Mouse (Mus musculus) CH12.LX (cell line): ENCODE data around the gene Sae1. TPM values are rescaled to one million over a fixed set of nuclear protein-coding genes. Genes with fewer than 3 reads are reported as not detected.

Experiments used
- DNase-seq: peaks from one replicate; pipeline ENCODE4 v3.0.0-alpha.2; 2013; ENCODE audit errors: extremely low read depth
- H3K27ac ChIP-seq: 2 replicates; pipeline ENCODE4 v1.5.1; 2012; ENCODE audit warnings: low read depth, mild to moderate bottlenecking, control low read depth, moderate library complexity; ENCODE audit not compliant: insufficient read depth
- H3K27me3 ChIP-seq: replicated peaks from 2 replicates; pipeline ENCODE3; 2012; ENCODE audit warnings: inconsistent platforms
- H3K36me3 ChIP-seq, 2 experiments: replicated peaks in 1 of 2; 2 replicates each; pipeline versions ENCODE3 to v1.6.1; 2012; ENCODE audit warnings: inconsistent platforms in 1 of 2, low read length in 1 of 2, mild to moderate bottlenecking in 1 of 2, mixed read lengths in 1 of 2, moderate library complexity in 1 of 2; ENCODE audit not compliant: control insufficient read depth in 1 of 2, insufficient read depth in 1 of 2
- H3K4me1 ChIP-seq, 2 experiments: 2 replicates each; pipeline ENCODE4 v1.6.1; 2012; ENCODE audit warnings: inconsistent platforms in 1 of 2, moderate library complexity in 1 of 2; ENCODE audit not compliant: insufficient read depth in 2 of 2, control insufficient read depth in 1 of 2
- H3K4me2 ChIP-seq: 2 replicates; pipeline ENCODE4 v1.6.1; 2012; ENCODE audit warnings: low read depth, mild to moderate bottlenecking, control low read depth; ENCODE audit not compliant: poor library complexity, insufficient read depth, severe bottlenecking
- H3K4me3 ChIP-seq, 3 experiments: fragments of 150-350 bp in 1 of 3; sonication (generic) in 1 of 3; replicated peaks in 1 of 3; 2 replicates each; pipeline versions ENCODE3 to v1.5.1; 2011 to 2012; ENCODE audit warnings: low read depth in 2 of 3, low read length in 2 of 3, mild to moderate bottlenecking in 2 of 3, moderate library complexity in 2 of 3, control low read depth in 1 of 3, improper control_type of control experiment in 1 of 3, inconsistent platforms in 1 of 3, mixed read lengths in 1 of 3; ENCODE audit not compliant: poor library complexity in 1 of 3
- H3K79me2 ChIP-seq: replicated peaks from 2 replicates; pipeline ENCODE4 v1.6.1; 2012; ENCODE audit warnings: mild to moderate bottlenecking, moderate library complexity; ENCODE audit not compliant: control insufficient read depth, poor library complexity, insufficient read depth, severe bottlenecking; ENCODE audit errors: extremely low read depth
- H3K9ac ChIP-seq: 2 replicates; pipeline ENCODE4 v1.6.1; 2012; ENCODE audit warnings: low read depth, mild to moderate bottlenecking, control low read depth, moderate library complexity; ENCODE audit not compliant: insufficient read depth
- H3K9me3 ChIP-seq: replicated peaks from 2 replicates; pipeline ENCODE3; 2012; ENCODE audit warnings: low read length, inconsistent platforms, mixed read lengths
- BHLHE40 ChIP-seq: IDR thresholded peaks from 2 replicates; pipeline ENCODE4 v1.6.1; 2011; ENCODE audit warnings: mild to moderate bottlenecking, low read depth, low read length, improper control_type of control experiment
- CHD1 ChIP-seq: IDR thresholded peaks from 2 replicates; pipeline ENCODE4 v1.6.1; 2012; ENCODE audit warnings: low read depth, low read length, improper control_type of control experiment, inconsistent platforms
- ELF1 ChIP-seq: IDR thresholded peaks from 2 replicates; pipeline ENCODE4 v1.6.1; 2014; ENCODE audit warnings: low read depth, mild to moderate bottlenecking, inconsistent platforms, low read length, improper control_type of control experiment
- EP300 ChIP-seq: IDR thresholded peaks from 2 replicates; pipeline ENCODE4 v1.6.1; 2011; ENCODE audit warnings: low read length, improper control_type of control experiment
- ETS1 ChIP-seq: conservative IDR thresholded peaks from 2 replicates; pipeline ENCODE4 v1.6.1; 2012; ENCODE audit warnings: low read depth, mild to moderate bottlenecking, inconsistent platforms, low read length, improper control_type of control experiment, moderate library complexity
- JUND ChIP-seq: conservative IDR thresholded peaks from 2 replicates; pipeline ENCODE4 v1.6.1; 2011; ENCODE audit warnings: low read depth, low read length, improper control_type of control experiment
- KAT2A ChIP-seq: IDR thresholded peaks from 2 replicates; pipeline ENCODE4 v1.6.1; 2012; ENCODE audit warnings: low read length, improper control_type of control experiment, inconsistent platforms; ENCODE audit not compliant: insufficient replicate concordance
- MAFK ChIP-seq: IDR thresholded peaks from 2 replicates; pipeline ENCODE4 v1.6.1; 2011; ENCODE audit warnings: low read length, improper control_type of control experiment; ENCODE audit not compliant: insufficient replicate concordance
- MXI1 ChIP-seq: IDR thresholded peaks from 2 replicates; pipeline ENCODE4 v1.6.1; 2011; ENCODE audit warnings: mild to moderate bottlenecking, low read depth, low read length, improper control_type of control experiment
- MYC ChIP-seq: IDR thresholded peaks from 2 replicates; pipeline ENCODE4 v1.6.1; 2011; ENCODE audit warnings: low read depth, mild to moderate bottlenecking, improper control_type of control experiment, low read length
- PAX5 ChIP-seq: IDR thresholded peaks from 2 replicates; pipeline ENCODE4 v1.6.1; 2012; ENCODE audit warnings: low read length, inconsistent platforms, mixed read lengths
- POLR2A ChIP-seq: IDR thresholded peaks from 2 replicates; pipeline ENCODE4 v1.6.1; 2011; ENCODE audit warnings: low read depth, mild to moderate bottlenecking, improper control_type of control experiment, low read length
- POLR2AphosphoS2 ChIP-seq: IDR thresholded peaks from 2 replicates; pipeline ENCODE4 v1.6.1; 2011; ENCODE audit warnings: low read depth, low read length, improper control_type of control experiment
- RAD21 ChIP-seq: IDR thresholded peaks from 2 replicates; pipeline ENCODE4 v1.6.1; 2011; ENCODE audit warnings: low read depth, mild to moderate bottlenecking, low read length, improper control_type of control experiment, moderate library complexity
- SIN3A ChIP-seq: IDR thresholded peaks from 2 replicates; pipeline ENCODE4 v1.6.1; 2012; ENCODE audit warnings: low read length, improper control_type of control experiment, inconsistent platforms
- TBP ChIP-seq: conservative IDR thresholded peaks from 2 replicates; pipeline ENCODE4 v1.6.1; 2011; ENCODE audit warnings: low read depth, low read length, improper control_type of control experiment
- UBTF ChIP-seq: IDR thresholded peaks from 2 replicates; pipeline ENCODE4 v1.6.1; 2012; ENCODE audit warnings: low read depth, mild to moderate bottlenecking, inconsistent platforms, low read length, improper control_type of control experiment, moderate library complexity
- USF2 ChIP-seq: conservative IDR thresholded peaks from 2 replicates; pipeline ENCODE4 v1.6.1; 2011; ENCODE audit warnings: low read depth, low read length, improper control_type of control experiment
- ZC3H11A ChIP-seq: IDR thresholded peaks from 2 replicates; pipeline ENCODE4 v1.6.1; 2012; ENCODE audit warnings: low read depth, mild to moderate bottlenecking, inconsistent platforms, low read length, improper control_type of control experiment
- ZKSCAN1 ChIP-seq: IDR thresholded peaks from 2 replicates; pipeline ENCODE4 v1.6.1; 2012; ENCODE audit warnings: low read depth, inconsistent platforms, low read length, improper control_type of control experiment, borderline replicate concordance
- ZMIZ1 ChIP-seq: IDR thresholded peaks from 2 replicates; pipeline ENCODE4 v1.6.1; 2012; ENCODE audit warnings: low read depth, mild to moderate bottlenecking, inconsistent platforms, low read length, improper control_type of control experiment
- ZNF384 ChIP-seq: IDR thresholded peaks from 2 replicates; pipeline ENCODE4 v1.6.1; 2012; ENCODE audit warnings: low read depth, low read length, improper control_type of control experiment, inconsistent platforms
- dilution Hi-C: fragments of 300-500 bp; cut with MboI; formaldehyde crosslinking; loops from 2 replicates; pipeline ENCODE4 v1.14.3; 2020; ENCODE audit warnings: low sequenced_read_pairs; ENCODE audit not compliant: extremely low pct_unique_long_range_greater_than_20kb, extremely low pct_ligation_motif_present
- in situ Hi-C: fragments of 300-500 bp; cut with MboI; formaldehyde crosslinking; loops from 3 replicates; pipeline ENCODE4 v1.14.3; 2019; ENCODE audit warnings: low sequenced_read_pairs, low pct_ligation_motif_present, low pct_unique_long_range_greater_than_20kb, mixed read lengths
- polyA plus RNA-seq: library from polyadenylated mRNA; unstranded; fragments of >175 nt; gene quantifications from 2 replicates; pipeline ENCODE4 v1.2.1, GENCODE M21; 2012; ENCODE audit warnings: low read depth; ENCODE audit not compliant: insufficient read length
- total RNA-seq, 2 experiments: library from RNA; depleted of rRNA; stranded (reverse); fragments of 300-350 nt in 1 of 2; fragments of >200 nt in 1 of 2; gene quantifications; 2 replicates each; pipeline ENCODE4 v1.2.3; 2012 to 2014

The Sae1 gene
- total and polyA plus RNA-seq, 3 experiments: 146 to 271 (median 160) TPM

- Histone ChIP-seq H3K9me3 (no peaks in the 10 kb centered on the region), H3K9ac (no peak overlapping the region), H3K27me3 (no peaks in the 10 kb centered on the region), H3K79me2 (no peaks in the 10 kb centered on the region), H3K4me3 (no peak overlapping the region), H3K4me2 (no peak overlapping the region), H3K4me1 (peaks cover 16 to 31% of the 10 kb centered on the region in 2 experiments), H3K27ac (no peak overlapping the region), H3K36me3 (no peaks in the 10 kb centered on the region)
- dilution Hi-C loops (no loop called here), in situ Hi-C loops (no loop called here)
- TF ChIP-seq UBTF: no peak
- no peak for TF ChIP-seq ZKSCAN1
- TF ChIP-seq BHLHE40: no peak
- TF ChIP-seq SIN3A: no peak
- TF ChIP-seq EP300: no peak
- no peak; the same call in 1 of the 2 replicates for TF ChIP-seq ZNF384
- TF ChIP-seq RAD21: no peak
- no peak for TF ChIP-seq ZC3H11A
- no peak for TF ChIP-seq KAT2A
- TF ChIP-seq MYC: no peak
- TF ChIP-seq ETS1: no peak
- no peak for TF ChIP-seq USF2
- no peak for TF ChIP-seq PAX5
- TF ChIP-seq POLR2A: no peak
- TF ChIP-seq TBP: no peak
- no peak for TF ChIP-seq MAFK
- DNase-seq: no peak
Observed at GRCm38 (mm10) chr7:16298927-16299326, 88.7 kb downstream of the Sae1 start.

- DNase-seq: no peak
- dilution Hi-C loops: no loop called here
- no peaks in the 10 kb centered on the region for H3K79me2 ChIP-seq
- no peak overlapping the region for H3K27ac ChIP-seq
- 0 out of 2 replicates have a peak overlapping the region, but pooled peaks have one; percentile 34 for H3K4me2 ChIP-seq
- TF ChIP-seq ZNF384 (no peak), ELF1 (no peak), POLR2AphosphoS2 (no peak), ZMIZ1 (no peak), PAX5 (no peak), JUND (no peak), RAD21 (no peak), MXI1 (no peak), CHD1 (no peak), ZKSCAN1 (no peak), MYC (no peak)
- TF ChIP-seq, all 38 proteins: peak for 0
- no peaks in the 10 kb centered on the region for H3K27me3 ChIP-seq
- H3K4me3 ChIP-seq: no peak overlapping the region
- H3K9me3 ChIP-seq: no peaks in the 10 kb centered on the region
- H3K36me3 ChIP-seq: no peaks in the 10 kb centered on the region
- no peak overlapping the region; the same call in 1 of the 2 replicates for H3K9ac ChIP-seq
- H3K4me1 ChIP-seq: peaks cover 16 to 31% of the 10 kb centered on the region in 2 experiments
- in situ Hi-C loops: no loop called here
Observed at GRCm38 (mm10) chr7:16297616-16298015, 90.0 kb downstream of the Sae1 start.
